Mouse (Mus musculus) mouse embryonic stem cell (cell line): ENCODE measurements around the gene Plce1.
"Not testable (repeated sequence)": the region's sequence is repeated elsewhere in the genome, so short reads cannot be mapped to it uniquely, and the experiment has no call there.

ENCODE experiments used
- in situ Hi-C, 2 experiments: fragments of 300-500 bp; cut with MboI; formaldehyde crosslinking; loops; 1 replicate in 1 of 2; 3 replicates in 1 of 2; pipeline ENCODE4 v1.14.3; 2019 to 2020; ENCODE audit warnings: low sequenced_read_pairs in 2 of 2, low pct_unique_long_range_greater_than_20kb in 1 of 2, mixed read lengths in 1 of 2; ENCODE audit not compliant: unreplicated experiment in 1 of 2

Gene Plce1

GRCm38 (mm10) chr19:38561887-38562286 is 81.0 kb downstream of the Plce1 start:
- in situ Hi-C loops = not testable (repeated sequence)

- in situ Hi-C loops = no loop called here
These were observed 85.2 kb downstream of the Plce1 start for GRCm38 (mm10) chr19:38566156-38566555.

GRCm38 (mm10) chr19:38566752-38567151 is 85.8 kb downstream of the Plce1 start:
- in situ Hi-C loops = no loop called here

GRCm38 (mm10) chr19:38567331-38567730 is 86.4 kb downstream of the Plce1 start:
- in situ Hi-C loops = no loop called here

GRCm38 (mm10) chr19:38578554-38579146 is 97.7 kb downstream of the Plce1 start:
- in situ Hi-C loops = no loop called here

GRCm38 (mm10) chr19:38582861-38583260 is 102.0 kb downstream of the Plce1 start:
- in situ Hi-C loops = no loop called here

- in situ Hi-C loops = no loop called here
These were observed 106.7 kb downstream of the Plce1 start for GRCm38 (mm10) chr19:38587559-38587958.

GRCm38 (mm10) chr19:38589466-38589865 is 108.6 kb downstream of the Plce1 start:
- in situ Hi-C loops = no loop called here

GRCm38 (mm10) chr19:38589941-38590340 is 109.0 kb downstream of the Plce1 start:
- in situ Hi-C loops = no loop called here

GRCm38 (mm10) chr19:38592566-38593224 is 111.8 kb downstream of the Plce1 start:
- in situ Hi-C loops = no loop called here

- in situ Hi-C loops = no loop called here
These were observed 112.5 kb downstream of the Plce1 start for GRCm38 (mm10) chr19:38593225-38593897.

GRCm38 (mm10) chr19:38596096-38596495 is 115.2 kb downstream of the Plce1 start:
- in situ Hi-C loops = no loop called here

GRCm38 (mm10) chr19:38597392-38597791 is 116.5 kb downstream of the Plce1 start:
- in situ Hi-C loops = no loop called here

- in situ Hi-C loops = no loop called here
These were observed 118.1 kb downstream of the Plce1 start for GRCm38 (mm10) chr19:38599001-38599400.

- in situ Hi-C loops = no loop called here
These were observed 120.2 kb downstream of the Plce1 start for GRCm38 (mm10) chr19:38601127-38601526.

GRCm38 (mm10) chr19:38602811-38603210 is 121.9 kb downstream of the Plce1 start:
- in situ Hi-C loops = no loop called here

GRCm38 (mm10) chr19:38607236-38607635 is 126.3 kb downstream of the Plce1 start:
- in situ Hi-C loops = no loop called here

GRCm38 (mm10) chr19:38608951-38609654 is 128.2 kb downstream of the Plce1 start:
- in situ Hi-C loops = no loop called here

GRCm38 (mm10) chr19:38610291-38610690 is 129.4 kb downstream of the Plce1 start:
- in situ Hi-C loops = no loop called here
